Mouse (Mus musculus) heart, postnatal 10 days (tissue): ENCODE measurements around the gene Tubgcp6. TPM values are rescaled to one million over a fixed set of nuclear protein-coding genes. Genes with fewer than 3 reads are reported as not detected.

Source experiments
- DNase-seq, 2 experiments: peaks; one replicate each; pipeline ENCODE4 v3.0.0; 2021
- intact Hi-C: fragments of 180-260 bp; cut with DNase I; formaldehyde crosslinking; loops from one replicate; pipeline ENCODE4 v1.15.1; 2025
- total RNA-seq, 2 experiments: library from RNA; stranded (reverse); gene quantifications; 2 replicates each; pipeline ENCODE4 v1.2.3; 2021

The Tubgcp6 gene
- total RNA-seq, 2 experiments from 2014 or later: 13.7 to 13.9 TPM

DNA sequence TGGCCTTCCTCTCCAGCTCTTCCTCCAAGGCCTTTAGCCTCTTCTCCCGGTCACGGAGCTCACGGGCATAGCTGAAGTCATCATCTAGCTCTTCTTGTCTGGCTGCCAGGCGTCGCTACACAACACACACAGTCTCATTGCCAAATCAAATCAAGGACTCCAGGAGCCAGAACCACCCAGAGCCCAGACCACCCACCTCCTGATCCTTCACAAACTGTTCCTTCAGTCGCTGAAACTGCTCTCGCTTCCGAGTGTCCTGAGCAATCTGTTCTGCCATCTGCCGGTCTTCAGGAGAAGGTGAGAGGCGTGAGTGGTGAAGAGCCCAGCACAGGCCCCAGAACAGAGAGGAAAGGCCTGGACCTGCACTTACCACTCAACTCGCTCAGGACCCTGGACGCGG, 16.8 kb downstream of the Tubgcp6 start:
- intact Hi-C loops: no loop called here
- DNase-seq: no peak

GRCm38 (mm10) chr15:89104425-89104824, 18.5 kb downstream of the Tubgcp6 start:
- intact Hi-C loops: no loop called here
- DNase-seq: no peak

DNA sequence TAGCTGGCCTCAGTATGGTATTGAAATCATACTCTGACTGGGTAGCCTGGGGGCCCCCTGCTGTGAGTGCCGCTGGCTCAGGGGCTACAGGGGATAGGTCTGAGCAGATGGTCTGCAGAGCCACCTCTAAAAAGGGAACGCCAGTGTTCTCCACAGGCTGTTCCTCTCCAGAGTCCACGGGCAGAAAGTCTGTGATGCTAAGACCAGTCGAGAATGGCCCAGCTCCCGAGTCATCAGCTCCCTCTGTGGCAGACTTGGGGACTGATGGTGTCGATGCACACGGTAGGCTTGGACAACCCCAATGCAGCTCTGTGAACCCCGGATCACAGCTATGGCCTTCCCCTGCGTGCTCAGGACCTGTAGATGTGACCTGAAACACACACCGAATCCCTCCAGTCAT, 19.0 kb downstream of the Tubgcp6 start:
- DNase-seq: no peak
- intact Hi-C loops: no loop called here

- intact Hi-C loops: no loop called here
- no peak for DNase-seq
Observed at GRCm38 (mm10) chr15:89102646-89103045, 20.3 kb downstream of the Tubgcp6 start.

DNA sequence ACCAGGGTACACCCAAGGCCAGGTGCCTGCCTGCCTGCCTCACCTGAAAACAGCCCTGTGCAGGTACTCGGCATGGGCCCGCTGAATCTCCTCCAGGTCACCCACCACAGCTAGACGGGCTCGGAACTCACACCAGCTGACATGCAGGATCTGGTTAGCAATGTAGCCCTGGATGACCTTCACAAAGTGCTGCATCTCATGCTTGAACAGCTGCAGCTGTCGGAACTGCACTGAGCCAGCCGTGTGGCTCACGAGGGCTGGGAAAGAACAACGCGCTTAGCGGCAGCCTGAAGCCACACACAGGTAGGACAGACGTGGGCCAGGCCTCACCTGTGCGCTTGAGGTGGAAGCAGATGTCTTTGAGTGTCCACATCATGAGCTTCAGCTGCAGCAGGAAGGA, 22.1 kb downstream of the Tubgcp6 start:
- intact Hi-C loops: no loop called here
- no peak for DNase-seq

DNA sequence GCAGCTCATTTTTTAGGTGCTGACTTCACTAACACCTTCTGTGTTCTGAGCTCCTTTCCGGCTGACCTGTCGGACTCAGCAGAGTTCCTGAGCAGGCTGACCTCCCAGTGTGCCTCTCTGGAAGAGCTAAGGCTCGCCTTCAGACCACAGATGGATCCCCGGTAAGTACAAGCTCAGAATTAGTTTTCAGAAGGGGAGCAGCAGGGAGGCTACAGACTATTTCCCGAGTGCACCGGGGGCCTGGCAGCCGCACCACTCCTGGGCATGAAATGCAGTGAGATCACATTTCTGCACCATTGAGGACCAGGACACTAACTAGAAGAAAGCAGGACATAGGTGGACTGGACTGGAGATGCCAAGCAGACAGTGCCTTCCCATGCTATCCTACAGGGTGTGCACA, 24.3 kb downstream of the Tubgcp6 start:
- no peak for DNase-seq
- intact Hi-C loops: no loop called here

- intact Hi-C loops: no loop called here
Observed at GRCm38 (mm10) chr15:89097450-89097849, 25.5 kb downstream of the Tubgcp6 start.

GRCm38 (mm10) chr15:89092181-89092580, 30.7 kb downstream of the Tubgcp6 start:
- intact Hi-C loops: no loop called here

More at GRCm38 (mm10) chr15:89097450-89097849, 25.5 kb downstream of the Tubgcp6 start:
- no peak for DNase-seq

GRCm38 (mm10) chr15:89090662-89091061, 32.2 kb downstream of the Tubgcp6 start:
- intact Hi-C loops: no loop called here

More at GRCm38 (mm10) chr15:89092181-89092580, 30.7 kb downstream of the Tubgcp6 start:
- no peak for DNase-seq

GRCm38 (mm10) chr15:89089248-89090051, 33.5 kb downstream of the Tubgcp6 start:
- DNase-seq: no peak
- intact Hi-C loops: no loop called here

More at GRCm38 (mm10) chr15:89090662-89091061, 32.2 kb downstream of the Tubgcp6 start:
- no peak for DNase-seq

GRCm38 (mm10) chr15:89088607-89089247, 34.2 kb downstream of the Tubgcp6 start, which contains the start of gene Selenoo:
Gene Selenoo, plus strand, starts transcription at chr15:89089084.
- intact Hi-C loops: no loop called here
- DNase-seq: peak; percentile 94 to 95

GRCm38 (mm10) chr15:89084826-89085225, 38.1 kb downstream of the Tubgcp6 start:
- intact Hi-C loops: no loop called here

GRCm38 (mm10) chr15:89083906-89084305, 39.0 kb downstream of the Tubgcp6 start:
- intact Hi-C loops: no loop called here
- DNase-seq: no peak

More at GRCm38 (mm10) chr15:89084826-89085225, 38.1 kb downstream of the Tubgcp6 start:
- DNase-seq: no peak

GRCm38 (mm10) chr15:89078208-89078836, 44.6 kb downstream of the Tubgcp6 start:
- intact Hi-C loops: loop anchor here (5.0 kb wide), 2 partner anchors 134 to 251 kb away; partner anchors contain the start of gene Ppp6r2
- peak; percentile 48 to 65 for DNase-seq

- peak; percentile 58 to 69 for DNase-seq
- intact Hi-C loops: loop anchor here (5.0 kb wide), 2 partner anchors 136 to 249 kb away; partner anchors contain the start of gene Ppp6r2
Observed at GRCm38 (mm10) chr15:89076156-89076731, 46.7 kb downstream of the Tubgcp6 start.

DNA sequence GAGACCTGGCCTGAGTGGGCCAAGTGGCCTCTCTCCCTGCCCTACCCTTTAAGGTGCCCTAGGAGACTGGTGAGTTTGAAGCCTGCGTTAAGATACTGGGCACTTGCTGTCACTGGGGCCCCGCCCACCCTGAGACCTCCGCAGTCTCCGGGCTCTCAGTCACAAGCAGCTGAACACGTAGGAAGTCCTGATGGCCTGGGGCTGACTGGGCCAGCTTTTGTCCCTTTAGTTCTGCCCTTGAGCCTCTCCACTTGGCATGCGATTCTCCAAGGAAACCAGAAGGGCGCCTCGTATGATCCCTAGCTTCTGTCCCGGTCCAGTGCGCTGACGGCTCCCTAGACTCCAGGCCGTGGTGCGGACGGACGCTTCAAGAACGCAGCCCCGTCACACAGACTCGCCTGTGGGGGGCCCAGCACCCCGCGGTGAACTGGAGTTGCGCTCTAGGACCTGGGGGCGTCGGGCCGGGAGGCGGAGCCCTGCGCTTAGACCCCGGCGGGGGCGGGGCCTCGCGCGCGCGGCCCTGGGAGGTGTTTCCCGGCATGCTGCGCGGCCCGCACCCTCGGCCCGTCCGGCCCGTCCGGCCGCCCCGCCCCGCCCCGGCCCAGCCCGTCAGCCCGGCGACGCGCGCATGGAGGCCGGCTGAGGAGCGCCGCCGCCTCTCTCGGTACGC, 47.3 kb downstream of the Tubgcp6 start:
- DNase-seq: peak; percentile 92 to 93
- intact Hi-C loops: loop anchor here (5.0 kb wide), 2 partner anchors 137 to 248 kb away; partner anchors contain the start of gene Ppp6r2

- intact Hi-C loops: loop anchor here (5.0 kb wide), 2 partner anchors 137 to 248 kb away; partner anchors contain the start of gene Ppp6r2
- peak; percentile 38 to 41 for DNase-seq
Observed at GRCm38 (mm10) chr15:89074613-89075477, 48.1 kb downstream of the Tubgcp6 start, which contains the start of gene Trabd. Gene Trabd, plus strand, starts transcription at chr15:89075124.

- intact Hi-C loops: no loop called here
- DNase-seq: peak; percentile 68 to 76
Observed at GRCm38 (mm10) chr15:89073993-89074603, 48.8 kb downstream of the Tubgcp6 start.
